Mouse (Mus musculus): ENCODE data around the gene Cdk5.
A peak's percentile ranks its signal among the peaks of the same experiment; 100 is the strongest.

Cdk5 gene

GRCm38 (mm10) chr5:24423129-24424003 is at the start of gene Cdk5, which contains the start of gene Slc4a2:
Cdk5 (minus strand) TSS chr5:24423530.
Slc4a2 (plus strand) TSS chr5:24423837.
- DNase-seq (ENCODE audit: low read depth) = peak; percentile 99

- peak; percentile 91 for DNase-seq (ENCODE audit: low read depth)
Observed at GRCm38 (mm10) chr5:24470600-24470999, 47.3 kb upstream of the Cdk5 start.

GRCm38 (mm10) chr5:24466762-24467161 is 43.4 kb upstream of the Cdk5 start:
- DNase-seq (ENCODE audit: low read depth) = no peak

DNA sequence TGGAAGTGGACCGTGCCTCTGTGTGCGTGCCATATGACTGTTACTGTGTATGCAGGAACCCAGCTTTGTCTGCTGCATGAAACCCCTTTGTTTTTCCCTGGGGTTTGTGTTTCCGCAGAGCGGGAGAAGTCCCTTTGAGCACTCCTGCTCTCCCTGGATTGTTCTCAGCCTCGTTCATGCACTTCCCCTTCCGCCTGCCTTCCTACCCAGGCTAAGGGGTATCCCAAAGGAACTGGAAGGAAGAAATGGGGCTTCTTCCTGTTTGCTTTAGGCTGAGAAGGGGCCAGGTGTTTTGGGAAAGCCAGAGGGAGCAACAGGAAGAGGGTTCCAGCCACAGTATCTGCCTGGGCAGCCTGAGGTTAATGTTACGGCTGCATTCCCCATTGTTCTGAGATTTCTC is 32.3 kb upstream of the Cdk5 start:
- DNase-seq (ENCODE audit: low read depth) = no peak

DNA sequence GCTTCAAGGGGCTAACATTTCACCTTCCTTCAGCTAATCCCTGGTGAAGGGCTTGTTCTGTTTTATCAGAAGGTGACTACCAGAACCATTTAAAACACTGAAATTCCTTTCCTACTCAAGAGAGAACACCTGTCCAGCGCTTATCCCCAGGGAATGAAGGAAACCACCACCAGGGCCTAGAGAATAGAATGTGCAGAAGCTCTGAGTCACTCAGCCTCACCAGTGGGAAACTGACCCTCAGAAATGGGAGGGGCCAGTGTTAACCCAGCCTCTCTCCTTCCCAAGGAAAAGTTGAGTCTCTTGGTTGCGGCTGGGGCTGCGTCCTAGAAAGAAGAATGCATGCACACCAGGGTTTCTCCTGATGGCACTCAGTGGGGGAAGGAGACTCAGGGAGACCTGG is 31.7 kb upstream of the Cdk5 start:
- DNase-seq (ENCODE audit: low read depth) = peak; percentile 74

GRCm38 (mm10) chr5:24453985-24454303 is 30.6 kb upstream of the Cdk5 start:
- no peak for DNase-seq (ENCODE audit: low read depth)

DNA sequence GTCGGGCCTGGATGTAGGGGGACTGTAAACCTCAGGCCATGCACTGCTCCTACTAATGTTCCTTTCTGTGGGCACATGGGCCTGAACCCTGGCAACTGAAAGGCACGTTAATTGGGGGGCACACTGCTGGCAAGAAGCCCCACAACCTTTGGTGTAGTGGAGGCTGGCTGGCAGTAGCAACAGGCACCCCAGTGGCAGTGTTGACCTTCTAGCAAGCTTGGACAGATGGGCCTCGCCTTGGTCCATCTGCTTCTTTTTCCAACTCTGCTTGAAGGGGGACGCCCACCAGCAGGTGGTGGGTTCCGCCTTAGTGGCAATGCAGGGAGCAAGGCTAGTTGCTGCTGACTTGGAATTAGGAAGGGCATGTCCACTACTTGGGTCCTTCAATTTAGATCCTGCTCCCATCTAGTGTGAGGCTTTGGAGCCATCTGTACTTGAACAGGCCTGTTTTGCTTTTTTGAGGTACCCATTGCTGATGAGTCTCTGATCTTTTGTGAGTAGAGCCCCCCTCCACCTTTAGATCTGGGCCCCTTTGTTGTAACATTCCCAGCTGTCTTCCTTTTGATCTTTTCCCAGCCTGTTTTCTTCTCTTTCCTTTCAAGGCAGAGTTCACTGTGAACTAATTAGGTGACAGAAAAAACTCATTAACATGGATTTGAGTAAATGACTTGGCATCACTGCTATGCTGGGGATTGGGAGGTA is 30.1 kb upstream of the Cdk5 start:
- no peak for DNase-seq (ENCODE audit: low read depth)

- peak; percentile 61 for DNase-seq (ENCODE audit: low read depth)
Observed at GRCm38 (mm10) chr5:24452691-24453233, 29.4 kb upstream of the Cdk5 start.

- peak; percentile 46 for DNase-seq (ENCODE audit: low read depth)
Observed at GRCm38 (mm10) chr5:24452030-24452690, 28.8 kb upstream of the Cdk5 start, which contains the start of gene Agap3. Agap3 (plus strand) TSS chr5:24452177.

DNA sequence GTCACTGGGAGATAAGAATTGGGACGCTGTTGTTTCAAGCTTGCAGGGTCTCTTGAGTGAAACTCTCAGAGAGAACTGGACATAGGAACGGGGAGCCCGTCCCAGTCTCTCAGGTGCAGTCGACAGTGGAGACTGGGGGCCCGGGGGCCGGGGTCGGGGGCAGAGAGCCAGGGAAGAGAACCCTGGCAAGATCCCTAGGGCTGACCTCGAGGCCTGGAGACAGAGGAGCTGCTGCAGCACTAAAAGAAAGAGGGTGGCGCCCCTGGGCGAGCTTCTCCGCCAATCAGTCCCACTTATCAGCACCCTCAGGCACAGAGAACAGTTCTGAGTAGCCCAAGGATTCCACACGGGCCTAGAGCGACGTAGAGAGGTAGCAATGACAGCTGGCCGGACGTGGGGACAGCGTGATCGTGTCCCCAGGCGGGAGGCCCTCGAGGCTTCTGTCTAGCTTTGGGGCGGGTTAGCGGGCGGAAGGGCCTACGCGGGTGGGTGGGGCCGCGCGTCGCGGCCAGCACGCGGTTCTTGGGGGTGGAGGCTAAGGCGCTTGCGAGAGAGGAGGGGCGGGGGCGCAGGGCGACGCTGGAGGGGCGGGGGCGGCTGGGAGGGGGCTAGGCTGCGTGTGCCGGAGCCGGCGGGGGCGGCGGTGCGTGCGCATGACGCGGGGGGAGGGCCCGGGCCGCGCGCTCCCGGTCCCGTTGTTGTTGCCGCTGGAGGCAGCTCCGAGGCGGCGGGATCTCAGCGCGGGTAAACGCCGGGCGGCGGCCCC is 28.1 kb upstream of the Cdk5 start:
- peak; percentile 93 for DNase-seq (ENCODE audit: low read depth)

GRCm38 (mm10) chr5:24447624-24448298 is 24.4 kb upstream of the Cdk5 start, which contains the start of gene Tmub1:
Tmub1 (minus strand) TSS chr5:24447854.
- DNase-seq (ENCODE audit: low read depth) = peak; percentile 78

DNA sequence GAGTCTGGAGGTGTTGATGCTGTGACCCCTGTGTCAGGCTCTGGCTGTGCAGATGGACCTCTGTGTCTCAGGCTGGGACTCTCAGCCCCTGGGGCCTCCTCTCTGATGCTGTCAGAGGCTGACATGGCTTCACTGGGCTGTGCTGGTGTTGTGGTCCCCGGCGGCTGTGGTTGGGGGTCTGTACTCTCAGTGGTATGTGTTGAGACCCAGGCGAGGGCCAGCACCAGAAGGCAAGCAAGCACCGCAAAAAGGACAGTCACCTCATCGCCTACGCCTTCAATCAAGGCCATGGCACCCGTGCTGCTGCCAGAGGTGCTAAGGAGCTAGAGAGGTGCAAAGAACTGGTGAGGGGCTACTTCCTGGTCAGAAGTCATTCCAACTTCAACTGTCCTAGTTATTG is 23.3 kb upstream of the Cdk5 start:
- no peak for DNase-seq (ENCODE audit: low read depth)

DNA sequence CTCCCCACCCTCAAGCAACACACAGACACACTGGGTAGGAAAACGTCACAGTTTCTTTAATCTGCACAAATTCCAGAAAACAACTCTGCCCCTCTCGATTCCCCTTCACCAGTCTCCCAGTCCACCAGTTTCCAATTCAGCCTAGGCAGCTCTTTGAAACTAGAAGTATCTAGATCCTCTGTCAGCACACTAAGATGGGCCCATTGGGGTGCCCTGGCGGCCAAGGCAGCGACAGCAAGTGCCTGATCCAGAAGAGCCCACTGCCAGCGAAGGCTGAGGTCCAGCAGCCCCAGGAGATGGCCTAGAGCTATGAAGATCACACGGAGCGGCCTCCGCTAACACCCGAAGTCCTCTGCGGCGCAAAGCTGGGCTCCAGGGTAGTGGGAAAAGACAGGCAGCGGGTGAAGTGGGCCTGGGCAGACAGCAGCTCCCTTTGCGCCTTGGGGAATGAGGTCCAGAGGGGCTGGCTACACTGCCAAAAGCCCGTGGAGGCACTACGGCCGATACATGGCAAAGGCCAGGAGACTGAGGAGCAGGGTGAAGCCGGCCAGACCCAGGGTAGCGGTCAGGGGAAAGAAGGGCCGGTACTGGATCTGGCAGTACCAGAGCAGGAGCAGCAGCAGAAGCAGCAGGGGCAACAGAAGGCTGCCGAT is 22.2 kb upstream of the Cdk5 start:
- no peak for DNase-seq (ENCODE audit: low read depth)

DNA sequence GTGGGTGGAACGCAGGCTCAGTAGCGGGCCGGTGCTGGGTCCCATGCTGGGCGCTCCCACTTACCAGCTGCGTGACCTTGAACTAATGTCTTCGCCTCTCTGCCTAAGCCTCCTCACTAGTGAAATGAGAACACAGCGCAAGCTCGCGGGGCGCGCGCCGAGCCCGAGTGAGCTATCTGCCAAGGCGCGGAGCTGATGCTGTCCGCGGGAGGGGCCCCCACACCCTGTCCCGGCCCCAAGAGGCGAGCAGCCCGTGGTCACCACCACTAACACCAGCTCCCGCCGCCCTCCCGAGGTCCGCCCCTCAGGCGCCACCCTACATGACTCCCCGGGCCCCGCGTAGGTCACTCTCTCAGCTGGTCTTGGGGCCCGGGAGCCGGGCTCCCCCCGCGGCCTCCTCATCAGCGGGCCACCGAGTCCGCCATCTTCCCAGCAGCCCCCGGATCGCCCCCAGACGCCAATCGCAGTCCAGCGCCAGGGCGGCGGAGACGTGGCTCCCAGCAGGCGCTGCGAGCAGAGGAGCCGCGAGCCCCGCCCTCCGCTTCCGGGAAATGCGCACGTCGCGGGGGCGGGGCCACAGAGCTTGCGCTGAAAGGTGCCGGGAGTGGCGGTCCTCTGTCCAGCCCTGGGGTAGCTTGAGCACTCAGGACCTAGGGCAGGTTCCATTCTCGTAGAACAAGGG is 21.6 kb upstream of the Cdk5 start, which contains the start of gene Fastk:
Gene Fastk (minus strand): TSS at position 542 of the 682 bp plus-strand sequence.
- peak; percentile 97 for DNase-seq (ENCODE audit: low read depth)

GRCm38 (mm10) chr5:24443927-24444326 is 20.6 kb upstream of the Cdk5 start:
- no peak for DNase-seq (ENCODE audit: low read depth)

DNA sequence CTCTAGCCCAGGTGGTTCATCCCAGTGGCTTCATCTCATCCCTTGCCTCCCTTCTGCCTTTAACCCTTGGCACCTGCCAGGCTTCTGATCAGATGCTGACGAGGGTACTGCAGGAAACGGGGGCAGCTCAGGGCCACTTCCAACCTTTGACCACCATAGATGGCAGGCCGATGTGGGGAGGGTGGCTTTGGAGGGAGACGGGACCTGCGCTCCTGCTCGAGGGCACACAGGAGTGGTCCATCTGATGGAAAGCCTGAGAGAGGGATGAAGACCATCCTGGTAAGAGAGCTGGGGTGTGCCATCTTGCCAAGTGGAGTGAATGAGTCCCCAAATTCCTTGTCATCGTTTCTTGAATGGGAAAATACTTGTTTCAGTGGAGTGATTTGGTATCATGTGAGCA is 19.9 kb upstream of the Cdk5 start:
- DNase-seq (ENCODE audit: low read depth) = no peak

DNA sequence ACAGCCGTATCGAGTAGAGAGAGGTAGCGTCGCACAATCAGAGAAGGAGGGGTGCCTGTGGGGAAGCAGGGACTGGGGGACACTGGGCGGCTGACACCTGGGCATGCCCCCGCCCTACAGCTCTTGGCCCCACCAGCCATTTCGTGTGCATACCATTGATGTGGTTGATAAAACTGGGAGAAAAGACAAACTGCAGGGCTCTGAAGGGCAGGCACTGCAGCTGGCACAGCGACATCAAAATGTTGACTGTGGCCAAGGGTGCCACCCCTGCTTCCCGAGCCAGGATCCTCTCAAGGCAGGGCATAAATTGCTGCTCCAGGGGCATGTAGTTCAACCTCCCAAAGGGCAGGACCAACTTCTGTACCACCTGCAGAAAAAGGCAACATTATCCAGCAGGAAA is 18.7 kb upstream of the Cdk5 start:
- DNase-seq (ENCODE audit: low read depth) = no peak

DNA sequence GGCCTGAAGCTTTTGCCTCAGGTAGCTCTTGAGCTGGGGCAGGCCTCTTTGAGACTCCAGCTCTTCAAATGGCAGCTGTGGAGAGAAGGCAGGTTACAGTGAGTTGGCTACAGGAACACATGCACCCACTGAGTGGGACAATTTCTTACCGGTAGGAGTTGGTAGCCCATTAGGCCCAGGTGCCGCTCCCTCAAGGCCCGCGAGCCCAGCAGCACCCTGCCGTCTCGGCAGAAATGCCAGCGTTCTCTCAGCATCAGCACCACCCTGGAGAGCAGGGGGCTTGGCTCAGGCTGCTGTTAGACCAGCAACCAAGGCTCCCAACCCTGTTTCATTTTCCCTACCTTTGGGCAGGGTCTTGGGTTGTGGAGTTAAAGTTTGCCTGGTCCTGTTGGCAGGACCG is 17.9 kb upstream of the Cdk5 start:
- no peak for DNase-seq (ENCODE audit: low read depth)

DNA sequence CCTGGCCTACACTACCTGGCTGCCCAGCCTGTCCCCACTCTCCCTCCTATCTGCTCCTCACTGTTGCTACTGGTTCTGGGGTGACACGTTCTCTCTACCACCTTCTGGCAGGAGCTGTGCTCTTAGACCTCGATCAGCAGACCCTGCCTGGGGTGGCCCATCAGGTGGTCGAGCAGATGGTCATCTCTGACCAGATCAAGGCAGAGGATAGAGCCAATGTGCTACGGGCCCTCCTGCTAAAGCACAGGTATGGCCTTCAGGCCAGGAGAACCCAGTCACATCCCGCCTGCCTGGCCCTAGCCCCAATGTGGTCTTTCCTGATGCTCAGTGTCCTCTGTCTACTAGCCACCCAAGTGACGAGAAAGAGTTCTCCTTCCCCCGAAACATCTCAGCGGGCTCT is 10.7 kb upstream of the Cdk5 start:
- DNase-seq (ENCODE audit: low read depth) = no peak

GRCm38 (mm10) chr5:24428596-24428995 is 5.3 kb upstream of the Cdk5 start:
- DNase-seq (ENCODE audit: low read depth) = peak; percentile 75

All from NIH3T3 (cell line).